Mouse (Mus musculus) liver, embryonic 14.5 days (tissue): ENCODE data around the gene Gsta2. TPM values are rescaled to one million over a fixed set of nuclear protein-coding genes. Genes with fewer than 3 reads are reported as not detected.

ENCODE experiments used
- polyA plus RNA-seq, 2 experiments: library from polyadenylated mRNA; depleted of rRNA in 1 of 2; stranded (reverse) in 1 of 2; unstranded in 1 of 2; fragments of >200 nt; fragmentation: Nextera tagmentation in 1 of 2; extraction: Ambion mirVana in 1 of 2; gene quantifications; 2 replicates each; pipeline versions ENCODE4 v1.2.1 to v1.2.3; 2012 to 2014

Gsta2 gene
- polyA plus RNA-seq, 2 experiments, result 0.07 to 0.29 TPM

Other genes starting within 250 kb of the Gsta2 start
- 47.3 and 78.1 TPM in 2 replicates for gene Fbxo9, start 246.7 kb downstream of the Gsta2 start, polyA plus RNA-seq (2012; rRNA removed)
- 68.1 and 80.0 TPM in 2 replicates for gene Fbxo9, start 246.7 kb downstream of the Gsta2 start, polyA plus RNA-seq (2014; fragmentation: Nextera tagmentation; extraction: Ambion mirVana)
- 3.0 and 3.6 TPM in 2 replicates for gene Ick, start 246.6 kb downstream of the Gsta2 start, polyA plus RNA-seq (2012; rRNA removed)
- gene Ick, start 246.6 kb downstream of the Gsta2 start, polyA plus RNA-seq (2014; fragmentation: Nextera tagmentation; extraction: Ambion mirVana), result 3.7 and 4.7 TPM in 2 replicates
- 11.7 and 17.2 TPM in 2 replicates for gene Gsta4, start 173.0 kb downstream of the Gsta2 start, polyA plus RNA-seq (2012; rRNA removed)
- gene Gsta4, start 173.0 kb downstream of the Gsta2 start, polyA plus RNA-seq (2014; fragmentation: Nextera tagmentation; extraction: Ambion mirVana), result 30.6 and 33.0 TPM in 2 replicates
- gene Gsta1, start 125.1 kb downstream of the Gsta2 start, polyA plus RNA-seq (2012; rRNA removed), result 0.06 TPM in 1 of 2 replicates, not detected in the other
- gene Gsta1, start 125.1 kb downstream of the Gsta2 start, polyA plus RNA-seq (2014; fragmentation: Nextera tagmentation; extraction: Ambion mirVana), result 0.24 TPM in 1 of 2 replicates, not detected in the other
- not detected in 2 replicates for gene Gm3776, start 98.7 kb downstream of the Gsta2 start, polyA plus RNA-seq (2012; rRNA removed)
- not detected in 2 replicates for gene Gm3776, start 98.7 kb downstream of the Gsta2 start, polyA plus RNA-seq (2014; fragmentation: Nextera tagmentation; extraction: Ambion mirVana)
- not detected in 2 replicates for gene Gm10639, start 65.9 kb downstream of the Gsta2 start, polyA plus RNA-seq (2012; rRNA removed)
- not detected in 2 replicates for gene Gm10639, start 65.9 kb downstream of the Gsta2 start, polyA plus RNA-seq (2014; fragmentation: Nextera tagmentation; extraction: Ambion mirVana)
- not detected in 2 replicates for gene Omt2a, start 41.0 kb downstream of the Gsta2 start, polyA plus RNA-seq (2012; rRNA removed)
- gene Omt2a, start 41.0 kb downstream of the Gsta2 start, polyA plus RNA-seq (2014; fragmentation: Nextera tagmentation; extraction: Ambion mirVana), result not detected in 2 replicates
- not detected in 2 replicates for gene Omt2b, start 28.2 kb downstream of the Gsta2 start, polyA plus RNA-seq (2012; rRNA removed)
- not detected in 2 replicates for gene Omt2b, start 28.2 kb downstream of the Gsta2 start, polyA plus RNA-seq (2014; fragmentation: Nextera tagmentation; extraction: Ambion mirVana)
- gene Dppa5a, start 12.4 kb upstream of the Gsta2 start, polyA plus RNA-seq (2012; rRNA removed), result not detected in 2 replicates
- gene Dppa5a, start 12.4 kb upstream of the Gsta2 start, polyA plus RNA-seq (2014; fragmentation: Nextera tagmentation; extraction: Ambion mirVana), result not detected in 2 replicates
- gene Ooep, start 22.9 kb upstream of the Gsta2 start, polyA plus RNA-seq (2012; rRNA removed), result 0.02 TPM in 1 of 2 replicates, not detected in the other
- 0.09 TPM in 1 of 2 replicates, not detected in the other for gene Ooep, start 22.9 kb upstream of the Gsta2 start, polyA plus RNA-seq (2014; fragmentation: Nextera tagmentation; extraction: Ambion mirVana)
- gene Ddx43, start 40.0 kb upstream of the Gsta2 start, polyA plus RNA-seq (2012; rRNA removed), result 0.02 TPM in 1 of 2 replicates, not detected in the other
- not detected in 2 replicates for gene Ddx43, start 40.0 kb upstream of the Gsta2 start, polyA plus RNA-seq (2014; fragmentation: Nextera tagmentation; extraction: Ambion mirVana)
- 0.66 and 1.0 TPM in 2 replicates for gene Cgas, start 87.4 kb upstream of the Gsta2 start, polyA plus RNA-seq (2012; rRNA removed)
- gene Cgas, start 87.4 kb upstream of the Gsta2 start, polyA plus RNA-seq (2014; fragmentation: Nextera tagmentation; extraction: Ambion mirVana), result 0.62 and 0.66 TPM in 2 replicates
- gene Mto1, start 92.4 kb upstream of the Gsta2 start, polyA plus RNA-seq (2012; rRNA removed), result 11.5 and 14.0 TPM in 2 replicates
- gene Mto1, start 92.4 kb upstream of the Gsta2 start, polyA plus RNA-seq (2014; fragmentation: Nextera tagmentation; extraction: Ambion mirVana), result 17.7 and 20.4 TPM in 2 replicates
- 0.15 TPM in 2 replicates for gene Gm17324, start 93.0 kb upstream of the Gsta2 start, polyA plus RNA-seq (2012; rRNA removed)
- 0.55 and 0.63 TPM in 2 replicates for gene Gm17324, start 93.0 kb upstream of the Gsta2 start, polyA plus RNA-seq (2014; fragmentation: Nextera tagmentation; extraction: Ambion mirVana)
- 2,579 and 4,315 TPM in 2 replicates for gene Eef1a1, start 133.4 kb upstream of the Gsta2 start, polyA plus RNA-seq (2012; rRNA removed)
- gene Eef1a1, start 133.4 kb upstream of the Gsta2 start, polyA plus RNA-seq (2014; fragmentation: Nextera tagmentation; extraction: Ambion mirVana), result 2,316 and 2,621 TPM in 2 replicates
- 1.7 and 2.4 TPM in 2 replicates for gene Slc17a5, start 232.3 kb upstream of the Gsta2 start, polyA plus RNA-seq (2012; rRNA removed)
- gene Slc17a5, start 232.3 kb upstream of the Gsta2 start, polyA plus RNA-seq (2014; fragmentation: Nextera tagmentation; extraction: Ambion mirVana), result 3.2 and 3.8 TPM in 2 replicates